Mouse (Mus musculus) cortical plate, adult 2 months (tissue): ENCODE data around the gene Paqr9.

ENCODE experiments used
- CTCF ChIP-seq: fragments of 200-500 bp; IDR thresholded peaks from 2 replicates; pipeline ENCODE4 v1.5.1; 2011; ENCODE audit warnings: mild to moderate bottlenecking, control low read depth, low read length; ENCODE audit not compliant: insufficient read depth; ENCODE audit errors: extremely low read depth
- POLR2A ChIP-seq: fragments of 200-500 bp; IDR thresholded peaks from 2 replicates; pipeline ENCODE4 v1.6.1; 2011; ENCODE audit warnings: mild to moderate bottlenecking, low read length, control low read depth; ENCODE audit not compliant: insufficient read depth; ENCODE audit errors: extremely low read depth

DNA sequence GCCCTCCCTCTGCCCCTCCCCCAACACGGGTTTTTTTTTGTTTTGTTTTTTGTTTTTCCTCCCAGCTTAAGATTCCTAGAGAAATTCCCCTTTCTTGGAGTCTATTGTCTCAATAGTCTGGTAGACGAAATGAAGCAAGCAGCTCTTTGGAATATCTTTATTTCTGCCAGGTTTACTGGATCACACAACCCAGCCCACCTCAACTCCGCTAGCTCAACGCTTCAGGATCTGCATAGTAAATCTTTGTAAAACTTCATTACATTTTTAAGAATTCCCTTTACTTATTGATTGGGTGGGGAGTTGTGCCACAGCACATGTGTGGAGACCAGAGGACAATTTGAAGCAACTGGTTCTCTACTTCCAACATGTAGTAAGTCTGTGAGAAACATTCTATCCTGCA lies 11.1 kb downstream of the Paqr9 start:
- no peak for TF ChIP-seq POLR2A
- TF ChIP-seq CTCF = no peak
